Mouse (Mus musculus) CH12.LX (cell line): Measurements from ENCODE around the gene Hist1h2ag.

Experiments
- BHLHE40 ChIP-seq: IDR thresholded peaks from 2 replicates; pipeline ENCODE4 v1.6.1; 2011; ENCODE audit warnings: mild to moderate bottlenecking, low read depth, low read length, improper control_type of control experiment
- CHD2 ChIP-seq: IDR thresholded peaks from 2 replicates; pipeline ENCODE4 v1.6.1; 2011; ENCODE audit warnings: low read length, improper control_type of control experiment
- CTCF ChIP-seq, 2 experiments: IDR thresholded peaks in 1 of 2; conservative IDR thresholded peaks in 1 of 2; 2 replicates each; pipeline ENCODE4 v1.5.1; 2011 to 2012; ENCODE audit warnings: low read depth in 2 of 2, low read length in 2 of 2, improper control_type of control experiment in 1 of 2, inconsistent platforms in 1 of 2, mild to moderate bottlenecking in 1 of 2, moderate library complexity in 1 of 2
- E2F4 ChIP-seq: IDR thresholded peaks from 2 replicates; pipeline ENCODE4 v1.6.1; 2011; ENCODE audit warnings: low read depth, low read length, improper control_type of control experiment; ENCODE audit not compliant: insufficient replicate concordance
- ELF1 ChIP-seq: IDR thresholded peaks from 2 replicates; pipeline ENCODE4 v1.6.1; 2014; ENCODE audit warnings: low read depth, mild to moderate bottlenecking, inconsistent platforms, low read length, improper control_type of control experiment
- JUND ChIP-seq: conservative IDR thresholded peaks from 2 replicates; pipeline ENCODE4 v1.6.1; 2011; ENCODE audit warnings: low read depth, low read length, improper control_type of control experiment
- MAFK ChIP-seq: IDR thresholded peaks from 2 replicates; pipeline ENCODE4 v1.6.1; 2011; ENCODE audit warnings: low read length, improper control_type of control experiment; ENCODE audit not compliant: insufficient replicate concordance
- MAZ ChIP-seq: IDR thresholded peaks from 2 replicates; pipeline ENCODE4 v1.6.1; 2012; ENCODE audit warnings: low read depth, mild to moderate bottlenecking, inconsistent platforms, low read length, improper control_type of control experiment, moderate library complexity
- POLR2A ChIP-seq: IDR thresholded peaks from 2 replicates; pipeline ENCODE4 v1.6.1; 2011; ENCODE audit warnings: low read depth, mild to moderate bottlenecking, improper control_type of control experiment, low read length
- TCF12 ChIP-seq: IDR thresholded peaks from 2 replicates; pipeline ENCODE4 v1.6.1; 2014; ENCODE audit warnings: low read depth, mild to moderate bottlenecking, inconsistent platforms, low read length, improper control_type of control experiment
- UBTF ChIP-seq: IDR thresholded peaks from 2 replicates; pipeline ENCODE4 v1.6.1; 2012; ENCODE audit warnings: low read depth, mild to moderate bottlenecking, inconsistent platforms, low read length, improper control_type of control experiment, moderate library complexity

- no peak for TF ChIP-seq POLR2A
- no peak for TF ChIP-seq BHLHE40
- no peak for TF ChIP-seq JUND
- TF ChIP-seq CTCF (conservative IDR thresholded peaks at IDR 0.05 in 1 of 2, IDR thresholded peaks at IDR 0.05 in 1 of 2; ENCODE audit: low read depth in 2 of 2, low read length in 2 of 2): no peak
- no peak for TF ChIP-seq CHD2
- TF ChIP-seq MAFK: no peak
- no peak for TF ChIP-seq ELF1
- no peak for TF ChIP-seq E2F4
- no peak for TF ChIP-seq TCF12
- no peak for TF ChIP-seq MAZ
- TF ChIP-seq UBTF: no peak
Observed at GRCm38 (mm10) chr13:22013716-22014115, 29.0 kb downstream of the Hist1h2ag start.
